Mouse (Mus musculus): ENCODE results near the gene Mafb.

- TF ChIP-seq CTCF (IDR thresholded peaks at IDR 0.05; ENCODE audit: low read depth, low read length) (no peak), POLR2A (IDR thresholded peaks at IDR 0.05; ENCODE audit: extremely low read depth, insufficient read depth, low read length) (no peak)
Observed at GRCm38 (mm10) chr2:160348072-160348604, 18.7 kb downstream of the Mafb start.
